Mouse (Mus musculus) CH12.LX (cell line): ENCODE measurements around the gene Rbm44. TPM values are rescaled to one million over a fixed set of nuclear protein-coding genes. Genes with fewer than 3 reads are reported as not detected.

ENCODE experiments used
- DNase-seq: peaks from one replicate; pipeline ENCODE4 v3.0.0-alpha.2; 2013; ENCODE audit errors: extremely low read depth
- H3K27ac ChIP-seq: 2 replicates; pipeline ENCODE4 v1.5.1; 2012; ENCODE audit warnings: low read depth, mild to moderate bottlenecking, control low read depth, moderate library complexity; ENCODE audit not compliant: insufficient read depth
- H3K27me3 ChIP-seq: replicated peaks from 2 replicates; pipeline ENCODE3; 2012; ENCODE audit warnings: inconsistent platforms
- H3K36me3 ChIP-seq, 2 experiments: replicated peaks in 1 of 2; 2 replicates each; pipeline versions ENCODE3 to v1.6.1; 2012; ENCODE audit warnings: inconsistent platforms in 1 of 2, low read length in 1 of 2, mild to moderate bottlenecking in 1 of 2, mixed read lengths in 1 of 2, moderate library complexity in 1 of 2; ENCODE audit not compliant: control insufficient read depth in 1 of 2, insufficient read depth in 1 of 2
- H3K4me1 ChIP-seq, 2 experiments: 2 replicates each; pipeline ENCODE4 v1.6.1; 2012; ENCODE audit warnings: inconsistent platforms in 1 of 2, moderate library complexity in 1 of 2; ENCODE audit not compliant: insufficient read depth in 2 of 2, control insufficient read depth in 1 of 2
- H3K4me2 ChIP-seq: 2 replicates; pipeline ENCODE4 v1.6.1; 2012; ENCODE audit warnings: low read depth, mild to moderate bottlenecking, control low read depth; ENCODE audit not compliant: poor library complexity, insufficient read depth, severe bottlenecking
- H3K4me3 ChIP-seq, 3 experiments: fragments of 150-350 bp in 1 of 3; sonication (generic) in 1 of 3; replicated peaks in 1 of 3; 2 replicates each; pipeline versions ENCODE3 to v1.5.1; 2011 to 2012; ENCODE audit warnings: low read depth in 2 of 3, low read length in 2 of 3, mild to moderate bottlenecking in 2 of 3, moderate library complexity in 2 of 3, control low read depth in 1 of 3, improper control_type of control experiment in 1 of 3, inconsistent platforms in 1 of 3, mixed read lengths in 1 of 3; ENCODE audit not compliant: poor library complexity in 1 of 3
- H3K79me2 ChIP-seq: replicated peaks from 2 replicates; pipeline ENCODE4 v1.6.1; 2012; ENCODE audit warnings: mild to moderate bottlenecking, moderate library complexity; ENCODE audit not compliant: control insufficient read depth, poor library complexity, insufficient read depth, severe bottlenecking; ENCODE audit errors: extremely low read depth
- H3K9ac ChIP-seq: 2 replicates; pipeline ENCODE4 v1.6.1; 2012; ENCODE audit warnings: low read depth, mild to moderate bottlenecking, control low read depth, moderate library complexity; ENCODE audit not compliant: insufficient read depth
- H3K9me3 ChIP-seq: replicated peaks from 2 replicates; pipeline ENCODE3; 2012; ENCODE audit warnings: low read length, inconsistent platforms, mixed read lengths
- BHLHE40 ChIP-seq: IDR thresholded peaks from 2 replicates; pipeline ENCODE4 v1.6.1; 2011; ENCODE audit warnings: mild to moderate bottlenecking, low read depth, low read length, improper control_type of control experiment
- CTCF ChIP-seq, 2 experiments: IDR thresholded peaks in 1 of 2; conservative IDR thresholded peaks in 1 of 2; 2 replicates each; pipeline ENCODE4 v1.5.1; 2011 to 2012; ENCODE audit warnings: low read depth in 2 of 2, low read length in 2 of 2, improper control_type of control experiment in 1 of 2, inconsistent platforms in 1 of 2, mild to moderate bottlenecking in 1 of 2, moderate library complexity in 1 of 2
- E2F4 ChIP-seq: IDR thresholded peaks from 2 replicates; pipeline ENCODE4 v1.6.1; 2011; ENCODE audit warnings: low read depth, low read length, improper control_type of control experiment; ENCODE audit not compliant: insufficient replicate concordance
- ELF1 ChIP-seq: IDR thresholded peaks from 2 replicates; pipeline ENCODE4 v1.6.1; 2014; ENCODE audit warnings: low read depth, mild to moderate bottlenecking, inconsistent platforms, low read length, improper control_type of control experiment
- EP300 ChIP-seq: IDR thresholded peaks from 2 replicates; pipeline ENCODE4 v1.6.1; 2011; ENCODE audit warnings: low read length, improper control_type of control experiment
- ETS1 ChIP-seq: conservative IDR thresholded peaks from 2 replicates; pipeline ENCODE4 v1.6.1; 2012; ENCODE audit warnings: low read depth, mild to moderate bottlenecking, inconsistent platforms, low read length, improper control_type of control experiment, moderate library complexity
- GABPA ChIP-seq: IDR thresholded peaks from 2 replicates; pipeline ENCODE4 v1.6.1; 2012; ENCODE audit warnings: low read depth, low read length, improper control_type of control experiment, inconsistent platforms; ENCODE audit not compliant: insufficient replicate concordance
- HCFC1 ChIP-seq: IDR thresholded peaks from 2 replicates; pipeline ENCODE4 v1.6.1; 2012; ENCODE audit warnings: low read depth, mild to moderate bottlenecking, inconsistent platforms, low read length, improper control_type of control experiment
- JUND ChIP-seq: conservative IDR thresholded peaks from 2 replicates; pipeline ENCODE4 v1.6.1; 2011; ENCODE audit warnings: low read depth, low read length, improper control_type of control experiment
- MAFK ChIP-seq: IDR thresholded peaks from 2 replicates; pipeline ENCODE4 v1.6.1; 2011; ENCODE audit warnings: low read length, improper control_type of control experiment; ENCODE audit not compliant: insufficient replicate concordance
- MAX ChIP-seq: IDR thresholded peaks from 2 replicates; pipeline ENCODE4 v1.6.1; 2011; ENCODE audit warnings: low read length, improper control_type of control experiment
- MXI1 ChIP-seq: IDR thresholded peaks from 2 replicates; pipeline ENCODE4 v1.6.1; 2011; ENCODE audit warnings: mild to moderate bottlenecking, low read depth, low read length, improper control_type of control experiment
- NELFE ChIP-seq: IDR thresholded peaks from 2 replicates; pipeline ENCODE4 v1.6.1; 2011; ENCODE audit warnings: low read depth, low read length, improper control_type of control experiment
- NRF1 ChIP-seq: IDR thresholded peaks from 2 replicates; pipeline ENCODE4 v1.6.1; 2014; ENCODE audit warnings: low read depth, mild to moderate bottlenecking, inconsistent platforms, low read length, improper control_type of control experiment, moderate library complexity
- PAX5 ChIP-seq: IDR thresholded peaks from 2 replicates; pipeline ENCODE4 v1.6.1; 2012; ENCODE audit warnings: low read length, inconsistent platforms, mixed read lengths
- POLR2AphosphoS2 ChIP-seq: IDR thresholded peaks from 2 replicates; pipeline ENCODE4 v1.6.1; 2011; ENCODE audit warnings: low read depth, low read length, improper control_type of control experiment
- RAD21 ChIP-seq: IDR thresholded peaks from 2 replicates; pipeline ENCODE4 v1.6.1; 2011; ENCODE audit warnings: low read depth, mild to moderate bottlenecking, low read length, improper control_type of control experiment, moderate library complexity
- RCOR1 ChIP-seq: conservative IDR thresholded peaks from 2 replicates; pipeline ENCODE4 v1.6.1; 2012; ENCODE audit warnings: low read depth, mild to moderate bottlenecking, inconsistent platforms, low read length, improper control_type of control experiment
- SIN3A ChIP-seq: IDR thresholded peaks from 2 replicates; pipeline ENCODE4 v1.6.1; 2012; ENCODE audit warnings: low read length, improper control_type of control experiment, inconsistent platforms
- SMC3 ChIP-seq: IDR thresholded peaks from 2 replicates; pipeline ENCODE4 v1.6.1; 2011; ENCODE audit warnings: low read depth, low read length, improper control_type of control experiment
- UBTF ChIP-seq: IDR thresholded peaks from 2 replicates; pipeline ENCODE4 v1.6.1; 2012; ENCODE audit warnings: low read depth, mild to moderate bottlenecking, inconsistent platforms, low read length, improper control_type of control experiment, moderate library complexity
- USF1 ChIP-seq: IDR thresholded peaks from 2 replicates; pipeline ENCODE4 v1.6.1; 2014; ENCODE audit warnings: low read depth, mild to moderate bottlenecking, inconsistent platforms, low read length, improper control_type of control experiment
- ZC3H11A ChIP-seq: IDR thresholded peaks from 2 replicates; pipeline ENCODE4 v1.6.1; 2012; ENCODE audit warnings: low read depth, mild to moderate bottlenecking, inconsistent platforms, low read length, improper control_type of control experiment
- dilution Hi-C: fragments of 300-500 bp; cut with MboI; formaldehyde crosslinking; loops from 2 replicates; pipeline ENCODE4 v1.14.3; 2020; ENCODE audit warnings: low sequenced_read_pairs; ENCODE audit not compliant: extremely low pct_unique_long_range_greater_than_20kb, extremely low pct_ligation_motif_present
- in situ Hi-C: fragments of 300-500 bp; cut with MboI; formaldehyde crosslinking; loops from 3 replicates; pipeline ENCODE4 v1.14.3; 2019; ENCODE audit warnings: low sequenced_read_pairs, low pct_ligation_motif_present, low pct_unique_long_range_greater_than_20kb, mixed read lengths
- polyA plus RNA-seq: library from polyadenylated mRNA; unstranded; fragments of >175 nt; gene quantifications from 2 replicates; pipeline ENCODE4 v1.2.1, GENCODE M21; 2012; ENCODE audit warnings: low read depth; ENCODE audit not compliant: insufficient read length
- total RNA-seq, 2 experiments: library from RNA; depleted of rRNA; stranded (reverse); fragments of 300-350 nt in 1 of 2; fragments of >200 nt in 1 of 2; gene quantifications; 2 replicates each; pipeline ENCODE4 v1.2.3; 2012 to 2014

Gene Rbm44
- total and polyA plus RNA-seq, 3 experiments = 0.23 to 0.44 TPM; not detected in 1

- H3K27me3 ChIP-seq = no peaks in the 10 kb centered on the region
- H3K9ac ChIP-seq = no peak overlapping the region
- dilution Hi-C loops = no loop called here
- TF ChIP-seq NRF1 (no peak), CTCF (conservative IDR thresholded peaks at IDR 0.05 in 1 of 2, IDR thresholded peaks at IDR 0.05 in 1 of 2; ENCODE audit: low read depth in 2 of 2, low read length in 2 of 2) (peak; percentile 83 to 92), MXI1 (no peak), RAD21 (peak; percentile 88), ETS1 (no peak), SIN3A (no peak), RCOR1 (no peak), SMC3 (peak; percentile 94), UBTF (no peak), ZC3H11A (peak; percentile 28; the same call in 1 of the 2 replicates)
- TF ChIP-seq, all 38 proteins: peak for 4
- Histone ChIP-seq H3K4me1 (peaks cover 2 to 29% of the 10 kb centered on the region in 2 experiments; a peak in 2 of 4 replicates), H3K27ac (no peak overlapping the region), H3K36me3 (peaks cover 14 to 64% of the 10 kb centered on the region in 2 experiments), H3K9me3 (no peaks in the 10 kb centered on the region), H3K4me3 (no peak overlapping the region), H3K79me2 (no peaks in the 10 kb centered on the region), H3K4me2 (no peak overlapping the region)
- DNase-seq = peak; percentile 75
- in situ Hi-C loops = no loop called here
These were observed 46.0 kb upstream of the Rbm44 start for GRCm38 (mm10) chr1:91098887-91099286.

- Histone ChIP-seq H3K4me2 (no peak overlapping the region), H3K27me3 (no peaks in the 10 kb centered on the region), H3K36me3 (peaks cover 33 to 81% of the 10 kb centered on the region in 2 experiments), H3K9me3 (no peaks in the 10 kb centered on the region), H3K4me3 (no peak overlapping the region), H3K27ac (no peak overlapping the region), H3K9ac (no peak overlapping the region), H3K79me2 (no peaks in the 10 kb centered on the region), H3K4me1 (peaks cover 2 to 12% of the 10 kb centered on the region in 2 experiments; a peak in 2 of 4 replicates)
- in situ Hi-C loops = loop anchor here (5.0 kb wide), 1 partner anchor 130 kb away; no protein-coding TSS in a partner anchor
- DNase-seq = no peak
- dilution Hi-C loops = no loop called here
- TF ChIP-seq PAX5 = no peak
- no peak for TF ChIP-seq RCOR1
- no peak for TF ChIP-seq POLR2AphosphoS2
- no peak for TF ChIP-seq E2F4
- no peak for TF ChIP-seq USF1
- TF ChIP-seq SMC3 = no peak
- no peak for TF ChIP-seq ETS1
- no peak for TF ChIP-seq ELF1
- TF ChIP-seq SIN3A = no peak
- TF ChIP-seq CTCF (conservative IDR thresholded peaks at IDR 0.05 in 1 of 2, IDR thresholded peaks at IDR 0.05 in 1 of 2; ENCODE audit: low read depth in 2 of 2, low read length in 2 of 2) = no peak
- TF ChIP-seq JUND = no peak
- no peak for TF ChIP-seq MAX
- no peak for TF ChIP-seq ZC3H11A
- no peak for TF ChIP-seq NELFE
- no peak for TF ChIP-seq EP300
- TF ChIP-seq MAFK = no peak
- TF ChIP-seq BHLHE40 = no peak
- TF ChIP-seq HCFC1 = no peak
- no peak for TF ChIP-seq GABPA
- TF ChIP-seq, all 38 proteins: peak for 0
These were observed 43.0 kb upstream of the Rbm44 start for GRCm38 (mm10) chr1:91101709-91102440.
